Mouse (Mus musculus) liver, embryonic 16.5 days (tissue): Measurements from ENCODE around the gene Fam19a1. TPM values are rescaled to one million over a fixed set of nuclear protein-coding genes. Genes with fewer than 3 reads are reported as not detected.

Source experiments
- ATAC-seq: fragments of 200-750 bp; cut with Nextera tagmentation; 2 replicates; pipeline ENCODE4 v1.8.0; 2017; ENCODE audit warnings: low read depth, mild to moderate bottlenecking, moderate number of reproducible peaks, moderate library complexity
- H3K27ac ChIP-seq: fragments of 300-500 bp; sonication (generic); 2 replicates; pipeline ENCODE4 v1.5.1; 2014; ENCODE audit warnings: mild to moderate bottlenecking, low read length
- H3K27me3 ChIP-seq: fragments of 300-500 bp; sonication (generic); 2 replicates; pipeline ENCODE4 v1.6.1; 2014; ENCODE audit warnings: low read depth, low read length, mixed read lengths; ENCODE audit not compliant: control insufficient read depth, insufficient read depth
- H3K36me3 ChIP-seq: fragments of 300-500 bp; sonication (generic); 2 replicates; pipeline ENCODE4 v1.6.1; 2014; ENCODE audit warnings: mild to moderate bottlenecking; ENCODE audit not compliant: control insufficient read depth, insufficient read depth
- H3K4me1 ChIP-seq: fragments of 300-500 bp; sonication (generic); 2 replicates; pipeline ENCODE4 v1.6.1; 2014; ENCODE audit warnings: low read depth, low read length, mixed read lengths; ENCODE audit not compliant: control insufficient read depth
- H3K4me2 ChIP-seq: fragments of 300-500 bp; sonication (generic); 2 replicates; pipeline ENCODE4 v1.6.1; 2014; ENCODE audit warnings: low read depth, low read length, mixed read lengths
- H3K4me3 ChIP-seq: fragments of 300-500 bp; sonication (generic); 2 replicates; pipeline ENCODE4 v1.5.1; 2014; ENCODE audit warnings: low read depth, mild to moderate bottlenecking, low read length
- H3K9ac ChIP-seq: fragments of 300-500 bp; sonication (generic); 2 replicates; pipeline ENCODE4 v1.6.1; 2014; ENCODE audit warnings: low read depth, low read length
- H3K9me3 ChIP-seq: fragments of 300-500 bp; sonication (generic); replicated peaks from 2 replicates; pipeline ENCODE4 v1.6.1; 2016; ENCODE audit warnings: low read length; ENCODE audit not compliant: control insufficient read depth
- WGBS: fragments of 180-500 bp; shearing (Covaris S2); extraction: QIAGEN DNeasy Blood & Tissue Kit; methylation state at CpG from one replicate; pipeline ENCODE4 v1.1.7; 2014; ENCODE audit not compliant: insufficient replicate concordance; 5-methylcytosine and 5-hydroxymethylcytosine counted together
- polyA plus RNA-seq: library from polyadenylated mRNA; unstranded; fragments of >200 nt; fragmentation: Nextera tagmentation; extraction: Ambion mirVana; gene quantifications from 2 replicates; pipeline ENCODE4 v1.2.1, GENCODE M21; 2015

Fam19a1 gene
- polyA plus RNA-seq, 1 experiment from 2014 or later: 0.20 TPM

GRCm38 (mm10) chr6:96116534-96117272 is 3.7 kb downstream of the Fam19a1 start:
- ATAC-seq: no peak
- Histone ChIP-seq H3K27me3 (peaks cover 4% of the 10 kb centered on the region; the same call in 1 of the 2 replicates), H3K9ac (peak overlapping the region; percentile 39; the same call in 1 of the 2 replicates), H3K4me1 (no peaks in the 10 kb centered on the region), H3K4me3 (peak overlapping the region; percentile 52), H3K4me2 (peak overlapping the region; percentile 69), H3K9me3 (no peaks in the 10 kb centered on the region), H3K36me3 (no peaks in the 10 kb centered on the region), H3K27ac (no peak overlapping the region)
- WGBS: 2% methylated on average over 31 of the region's 32 CpGs

DNA sequence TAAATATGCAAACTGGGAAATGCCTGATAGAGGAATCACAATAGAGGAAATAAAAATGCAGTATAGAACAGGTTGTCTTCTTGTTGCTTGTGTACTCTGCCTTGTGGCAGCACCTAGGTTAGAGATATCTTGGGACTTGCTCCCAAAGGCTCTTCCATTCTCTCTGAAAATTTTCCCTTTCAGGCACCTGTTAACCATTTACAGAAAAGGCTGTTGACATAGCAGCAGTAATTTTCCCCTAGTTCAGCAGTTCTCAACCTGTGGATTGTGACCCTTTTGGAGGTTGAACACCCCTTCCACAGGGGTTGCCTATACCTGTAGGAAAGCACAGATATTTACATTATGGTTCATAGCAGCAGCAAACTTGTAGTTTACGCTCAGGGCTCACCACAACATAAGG is 30.4 kb downstream of the Fam19a1 start:
- no peaks in the 10 kb centered on the region for H3K27me3 ChIP-seq
- no peaks in the 10 kb centered on the region for H3K4me1 ChIP-seq
- WGBS: 65% methylated on average over 1 of the region's 1 CpGs
- H3K36me3 ChIP-seq: no peaks in the 10 kb centered on the region
- H3K27ac ChIP-seq: no peak overlapping the region
- H3K4me2 ChIP-seq: no peak overlapping the region
- no peak overlapping the region for H3K4me3 ChIP-seq
- ATAC-seq: no peak
- H3K9ac ChIP-seq: no peak overlapping the region
- no peaks in the 10 kb centered on the region for H3K9me3 ChIP-seq

DNA sequence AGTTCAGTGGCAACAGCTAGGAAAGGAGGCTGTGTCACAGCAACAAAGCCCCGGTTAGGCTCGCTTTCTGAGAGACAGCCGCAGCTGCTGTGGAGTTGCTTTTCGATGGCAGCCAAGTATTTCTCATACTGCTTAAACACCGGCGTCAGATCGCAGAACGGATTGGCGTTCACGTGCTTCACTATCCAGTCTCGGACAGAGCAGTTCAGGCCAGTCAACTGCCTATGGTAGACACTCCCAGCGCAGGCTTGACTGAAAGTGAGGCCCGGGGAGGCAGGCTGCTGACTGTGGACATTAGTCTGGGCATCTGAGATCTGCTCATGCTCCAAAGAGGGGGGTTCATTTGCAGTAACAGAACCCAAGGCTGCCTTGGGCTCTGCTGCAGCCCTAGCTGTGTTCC is 52.4 kb downstream of the Fam19a1 start:
- 76% methylated on average over 13 of the region's 13 CpGs for WGBS
- no peak for ATAC-seq

GRCm38 (mm10) chr6:96165818-96166379 is 52.9 kb downstream of the Fam19a1 start, which contains the start of gene 1700123L14Rik:
1700123L14Rik (minus strand) TSS chr6:96166243.
- H3K36me3 ChIP-seq: no peaks in the 10 kb centered on the region
- no peaks in the 10 kb centered on the region for H3K27me3 ChIP-seq
- no peak within 1 kb of the TSS for H3K27ac ChIP-seq
- no peaks in the 10 kb centered on the region for H3K9me3 ChIP-seq
- 71% methylated on average over 18 of the region's 18 CpGs for WGBS
- H3K4me2 ChIP-seq: no peak within 1 kb of the TSS
- no peak within 1 kb of the TSS for H3K4me3 ChIP-seq
- no peaks in the 10 kb centered on the region for H3K4me1 ChIP-seq
- ATAC-seq: no peak
- no peak within 1 kb of the TSS for H3K9ac ChIP-seq

More for the DNA sequence above, 52.4 kb downstream of the Fam19a1 start:
- Histone ChIP-seq H3K36me3 (no peaks in the 10 kb centered on the region), H3K9ac (no peak overlapping the region), H3K4me1 (no peaks in the 10 kb centered on the region), H3K4me2 (no peak overlapping the region), H3K4me3 (no peak overlapping the region), H3K9me3 (no peaks in the 10 kb centered on the region), H3K27ac (no peak overlapping the region), H3K27me3 (no peaks in the 10 kb centered on the region)

GRCm38 (mm10) chr6:96167031-96167430 is 54.1 kb downstream of the Fam19a1 start:
- H3K27me3 ChIP-seq: no peaks in the 10 kb centered on the region
- H3K36me3 ChIP-seq: no peaks in the 10 kb centered on the region
- no peak overlapping the region for H3K4me2 ChIP-seq
- no peak overlapping the region for H3K27ac ChIP-seq
- no peak for ATAC-seq
- no peak overlapping the region for H3K4me3 ChIP-seq
- no peaks in the 10 kb centered on the region for H3K9me3 ChIP-seq
- no peaks in the 10 kb centered on the region for H3K4me1 ChIP-seq
- no peak overlapping the region for H3K9ac ChIP-seq

DNA sequence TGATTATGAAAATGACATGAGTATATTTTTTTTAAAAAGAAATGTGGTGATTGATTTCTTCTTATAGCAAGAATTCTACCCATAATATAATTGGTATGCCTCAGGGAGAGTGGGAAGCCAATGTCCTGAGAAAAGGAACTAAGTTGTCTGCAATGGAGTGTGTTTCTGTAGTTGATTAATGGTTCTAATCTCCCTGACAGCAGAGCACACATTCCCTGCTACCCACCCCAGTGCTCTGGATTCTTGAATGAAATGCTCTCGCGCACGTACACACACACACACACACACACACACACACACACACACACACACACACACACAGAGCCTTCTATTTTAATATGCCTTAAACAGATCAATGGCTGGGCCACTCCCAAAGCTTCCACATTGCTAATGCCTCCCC is 60.7 kb downstream of the Fam19a1 start:
- no peaks in the 10 kb centered on the region for H3K4me1 ChIP-seq

DNA sequence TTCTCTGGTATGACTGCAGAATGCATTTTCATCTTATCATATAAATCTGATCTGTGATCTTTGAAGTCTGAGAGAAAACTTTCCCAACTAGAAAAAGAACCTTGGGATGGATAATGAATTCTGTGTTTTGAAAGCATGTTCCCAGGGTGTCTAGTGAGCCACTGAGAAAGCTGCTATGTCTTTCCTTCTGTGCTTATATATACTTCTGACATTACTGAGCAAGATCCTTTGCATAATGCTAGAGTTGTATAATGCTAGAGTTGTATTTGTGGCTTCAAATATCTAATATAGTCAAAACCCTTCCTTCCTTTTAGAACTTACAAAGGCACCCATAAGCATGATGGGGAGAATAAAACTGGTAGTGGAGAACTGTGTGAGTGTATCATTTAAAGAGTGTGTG is 65.6 kb downstream of the Fam19a1 start:
- no peak for ATAC-seq
- Histone ChIP-seq H3K9me3 (no peaks in the 10 kb centered on the region), H3K4me3 (no peak overlapping the region), H3K4me1 (no peaks in the 10 kb centered on the region), H3K9ac (no peak overlapping the region), H3K27ac (no peak overlapping the region), H3K36me3 (no peaks in the 10 kb centered on the region), H3K27me3 (no peaks in the 10 kb centered on the region), H3K4me2 (no peak overlapping the region)

More for the DNA sequence above, 60.7 kb downstream of the Fam19a1 start:
- no peaks in the 10 kb centered on the region for H3K27me3 ChIP-seq
- no peak overlapping the region for H3K4me3 ChIP-seq
- WGBS: 67% methylated on average over 3 of the region's 3 CpGs
- no peaks in the 10 kb centered on the region for H3K36me3 ChIP-seq
- ATAC-seq: no peak
- H3K9me3 ChIP-seq: no peaks in the 10 kb centered on the region
- no peak overlapping the region for H3K27ac ChIP-seq
- no peak overlapping the region for H3K9ac ChIP-seq
- no peak overlapping the region for H3K4me2 ChIP-seq

DNA sequence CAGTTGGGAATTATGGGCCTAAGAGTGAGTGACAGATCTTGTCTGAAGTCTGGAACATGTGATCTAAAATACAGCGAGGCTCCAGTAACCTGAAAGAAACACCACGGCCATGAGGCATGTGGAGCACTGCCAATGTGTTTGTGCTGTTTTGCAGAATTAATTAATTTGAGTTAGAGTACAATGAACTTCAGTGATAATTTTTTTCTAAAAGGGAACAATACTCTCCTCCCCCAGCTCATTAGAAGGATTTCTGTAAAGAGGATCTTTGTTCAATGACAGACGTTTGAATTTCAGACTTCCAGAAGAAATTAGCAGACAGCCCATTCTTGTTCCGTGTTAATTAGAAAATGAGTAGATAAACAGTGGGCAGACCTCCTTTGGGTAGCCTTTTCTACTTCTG is 70.4 kb downstream of the Fam19a1 start:
- no peak for ATAC-seq
- no peaks in the 10 kb centered on the region for H3K4me1 ChIP-seq
- no peaks in the 10 kb centered on the region for H3K27me3 ChIP-seq
- H3K9ac ChIP-seq: no peak overlapping the region
- H3K4me2 ChIP-seq: no peak overlapping the region
- H3K9me3 ChIP-seq: no peaks in the 10 kb centered on the region
- H3K4me3 ChIP-seq: no peak overlapping the region
- 52% methylated on average over 4 of the region's 4 CpGs for WGBS
- H3K36me3 ChIP-seq: no peaks in the 10 kb centered on the region
- no peak overlapping the region for H3K27ac ChIP-seq

DNA sequence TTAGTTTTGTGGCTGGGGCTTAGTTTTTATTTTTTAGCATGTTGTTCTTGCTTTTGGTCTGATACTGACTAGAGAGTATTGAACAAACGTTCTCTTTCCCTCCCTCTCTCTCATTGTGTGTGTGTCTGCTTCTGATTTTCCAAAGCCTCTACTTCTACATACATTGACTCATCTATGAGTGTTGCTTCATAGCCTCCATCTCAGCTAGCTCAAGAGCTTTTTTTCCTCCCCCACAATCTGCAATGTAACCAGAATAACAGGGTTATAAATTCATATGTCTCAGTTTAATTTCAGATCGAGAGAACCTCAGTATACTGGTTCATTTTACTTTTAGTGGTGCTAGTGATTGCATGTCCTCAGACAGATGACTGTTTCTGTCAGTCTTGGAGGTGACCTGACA is 73.6 kb downstream of the Fam19a1 start:
- Histone ChIP-seq H3K27me3 (no peaks in the 10 kb centered on the region), H3K9me3 (no peaks in the 10 kb centered on the region), H3K4me1 (no peaks in the 10 kb centered on the region), H3K4me2 (no peak overlapping the region), H3K36me3 (no peaks in the 10 kb centered on the region), H3K9ac (no peak overlapping the region), H3K4me3 (no peak overlapping the region), H3K27ac (no peak overlapping the region)
- no peak for ATAC-seq
- WGBS: 41% methylated on average over 2 of the region's 2 CpGs
